Mouse (Mus musculus): Measurements from ENCODE around the gene Pdpk1. TPM values are rescaled to one million over a fixed set of nuclear protein-coding genes. Genes with fewer than 3 reads are reported as not detected.

The Pdpk1 gene
- total RNA-seq (2021): 10 to 100 TPM; 35.1 to 39.7 TPM
- long read RNA-seq, experiment 1, full-length matches to known transcripts: 7 of 19 reads
- long read RNA-seq, experiment 1, partial matches to known transcripts: 0 of 19 reads
- long read RNA-seq, experiment 1, other reads (novel, unspliced or antisense): 12 of 19 reads
- long read RNA-seq, experiment 2, full-length matches to known transcripts: 5 of 14 reads
- long read RNA-seq, experiment 2, partial matches to known transcripts: 4 of 14 reads
- long read RNA-seq, experiment 2, other reads (novel, unspliced or antisense): 5 of 14 reads

- Histone ChIP-seq H3K27ac (no peak within 1 kb of the TSS), H3K4me3 (peak within 1 kb of the TSS; percentile 71)
- no peak for DNase-seq
- intact Hi-C loops (cut with DNase I): loop anchor here (5.0 kb wide), 1 partner anchor 156 kb away; no protein-coding TSS in a partner anchor
- TF ChIP-seq CTCF (IDR thresholded peaks at IDR 0.05): no peak
These were observed at the start of gene Pdpk1 for GRCm38 (mm10) chr17:24150824-24151223. Pdpk1 (minus strand) TSS chr17:24150924.

- no peak overlapping the region for H3K4me3 ChIP-seq
- DNase-seq: no peak
- intact Hi-C loops (cut with DNase I): no loop called here
- TF ChIP-seq CTCF (IDR thresholded peaks at IDR 0.05): no peak
- no peak overlapping the region for H3K27ac ChIP-seq
These were observed 49.0 kb upstream of the Pdpk1 start for GRCm38 (mm10) chr17:24199741-24200140.

- no peak for TF ChIP-seq CTCF (IDR thresholded peaks at IDR 0.05)
- Histone ChIP-seq H3K27ac (no peak overlapping the region), H3K4me3 (no peak overlapping the region)
- intact Hi-C loops (cut with DNase I): no loop called here
- DNase-seq: peak; percentile 39
These were observed 48.5 kb upstream of the Pdpk1 start for GRCm38 (mm10) chr17:24199252-24199651.

GRCm38 (mm10) chr17:24197032-24197824 is 46.5 kb upstream of the Pdpk1 start:
- no peak overlapping the region for H3K27ac ChIP-seq
- DNase-seq: no peak
- no peak for TF ChIP-seq CTCF (IDR thresholded peaks at IDR 0.05)
- H3K4me3 ChIP-seq: no peak overlapping the region
- intact Hi-C loops (cut with DNase I): no loop called here

GRCm38 (mm10) chr17:24195349-24195748 is 44.6 kb upstream of the Pdpk1 start:
- no peak for TF ChIP-seq CTCF (IDR thresholded peaks at IDR 0.05)
- DNase-seq: no peak
- intact Hi-C loops (cut with DNase I): no loop called here
- H3K27ac ChIP-seq: no peak overlapping the region
- no peak overlapping the region for H3K4me3 ChIP-seq

GRCm38 (mm10) chr17:24193769-24194168 is 43.0 kb upstream of the Pdpk1 start:
- intact Hi-C loops (cut with DNase I): no loop called here
- Histone ChIP-seq H3K4me3 (no peak overlapping the region), H3K27ac (peak overlapping the region; percentile 24)
- no peak for TF ChIP-seq CTCF (IDR thresholded peaks at IDR 0.05)
- no peak for DNase-seq

GRCm38 (mm10) chr17:24193268-24193667 is 42.5 kb upstream of the Pdpk1 start:
- Histone ChIP-seq H3K27ac (peak overlapping the region; percentile 24; the same call in 1 of the 2 replicates), H3K4me3 (no peak overlapping the region)
- DNase-seq: no peak
- no peak for TF ChIP-seq CTCF (IDR thresholded peaks at IDR 0.05)
- intact Hi-C loops (cut with DNase I): no loop called here

- intact Hi-C loops (cut with DNase I): no loop called here
- Histone ChIP-seq H3K27ac (peak overlapping the region; percentile 80), H3K4me3 (no peak overlapping the region)
- TF ChIP-seq CTCF (IDR thresholded peaks at IDR 0.05): no peak
- DNase-seq: no peak
These were observed 42.1 kb upstream of the Pdpk1 start for GRCm38 (mm10) chr17:24192848-24193247.

GRCm38 (mm10) chr17:24191481-24191880 is 40.8 kb upstream of the Pdpk1 start:
- intact Hi-C loops (cut with DNase I): no loop called here
- DNase-seq: peak; percentile 64
- H3K27ac ChIP-seq: peak overlapping the region; percentile 80
- no peak for TF ChIP-seq CTCF (IDR thresholded peaks at IDR 0.05)
- peak overlapping the region; percentile 14; the same call in 1 of the 2 replicates for H3K4me3 ChIP-seq

GRCm38 (mm10) chr17:24190934-24191333 is 40.2 kb upstream of the Pdpk1 start:
- H3K27ac ChIP-seq: no peak overlapping the region; the same call in 1 of the 2 replicates
- TF ChIP-seq CTCF (IDR thresholded peaks at IDR 0.05): no peak
- no peak overlapping the region for H3K4me3 ChIP-seq
- intact Hi-C loops (cut with DNase I): no loop called here
- no peak for DNase-seq

GRCm38 (mm10) chr17:24174259-24174658 is 23.5 kb upstream of the Pdpk1 start:
- intact Hi-C loops (cut with DNase I): loop anchor here (5.0 kb wide), 2 partner anchors 48 to 218 kb away; partner anchors contain the start of gene Tedc2
- Histone ChIP-seq H3K27ac (no peak overlapping the region), H3K4me3 (no peak overlapping the region)
- TF ChIP-seq CTCF (IDR thresholded peaks at IDR 0.05): no peak
- DNase-seq: no peak

GRCm38 (mm10) chr17:24173423-24173822 is 22.7 kb upstream of the Pdpk1 start:
- Histone ChIP-seq H3K4me3 (no peak overlapping the region), H3K27ac (no peak overlapping the region)
- intact Hi-C loops (cut with DNase I): loop anchor here (1.0 to 5.0 kb wide), 4 partner anchors 49 to 219 kb away; partner anchors contain the start of gene Tedc2
- peak; percentile 68 for DNase-seq
- TF ChIP-seq CTCF (IDR thresholded peaks at IDR 0.05): peak; percentile 97

- no peak overlapping the region; the same call in 1 of the 2 replicates for H3K27ac ChIP-seq
- no peak for TF ChIP-seq CTCF (IDR thresholded peaks at IDR 0.05)
- no peak overlapping the region for H3K4me3 ChIP-seq
- intact Hi-C loops (cut with DNase I): loop anchor here (2.0 to 5.0 kb wide), 4 partner anchors 51 to 221 kb away; partner anchors contain the start of gene Tedc2
- peak; percentile 14 for DNase-seq
These were observed 21.0 kb upstream of the Pdpk1 start for GRCm38 (mm10) chr17:24171738-24172137.
